Mouse (Mus musculus) Patski (cell line): ENCODE data around the gene Gm10234. TPM values are rescaled to one million over a fixed set of nuclear protein-coding genes. Genes with fewer than 3 reads are reported as not detected.

Experiments
- ATAC-seq: fragments of 100-300 bp; one replicate; pipeline ENCODE4 v1.8.0; 2021
- CTCF ChIA-PET: fragments of 350-600 bp; sonication (Branson Sonifier 250); formaldehyde crosslinking; loops from one replicate; lab custom pipeline; 2022; ENCODE audit warnings: inconsistent platforms; lab: Charles Lee
- POLR2A ChIA-PET: fragments of 350-600 bp; sonication (Branson Sonifier 250); formaldehyde crosslinking; loops from one replicate; lab custom pipeline; 2022; ENCODE audit warnings: antibody characterized with exemption, inconsistent platforms; lab: Charles Lee
- DNase-seq: peaks from one replicate; pipeline ENCODE4 v3.0.0-alpha.2; 2011; ENCODE audit warnings: low read depth, low spot score
- H3K27me3 ChIP-seq: fragments of 371-371 bp; one replicate; pipeline ENCODE4 v1.5.1; 2021
- CTCF ChIP-seq: fragments of 100-300 bp; IDR thresholded peaks from one replicate; pipeline ENCODE4 v1.5.1; 2021
- in situ Hi-C: fragments of 300-500 bp; cut with MboI; formaldehyde crosslinking; loops from 3 replicates; pipeline ENCODE4 v1.11.1; 2018; ENCODE audit warnings: low pct_unique_long_range_greater_than_20kb, mixed read lengths
- polyA plus RNA-seq: library from polyadenylated mRNA; unstranded; gene quantifications from one replicate; pipeline ENCODE4 v1.2.3, GENCODE M21; 2021

The Gm10234 gene
- not detected for polyA plus RNA-seq

- in situ Hi-C loops: no loop called here
- no peak for TF ChIP-seq CTCF
- CTCF ChIA-PET: no interaction called here
- ATAC-seq: no peak
- no peak for DNase-seq
- POLR2A ChIA-PET: interaction anchor here (0.9 kb wide), 1 partner anchor 10 kb away, joined by 3 read pairs; no protein-coding TSS in a partner anchor
- H3K27me3 ChIP-seq: peaks cover 25% of the 10 kb centered on the region
Measured at GRCm38 (mm10) chr6:95321812-95322211, at the start of gene Gm10234. Gene Gm10234, plus strand, starts transcription at chr6:95322112.

DNA sequence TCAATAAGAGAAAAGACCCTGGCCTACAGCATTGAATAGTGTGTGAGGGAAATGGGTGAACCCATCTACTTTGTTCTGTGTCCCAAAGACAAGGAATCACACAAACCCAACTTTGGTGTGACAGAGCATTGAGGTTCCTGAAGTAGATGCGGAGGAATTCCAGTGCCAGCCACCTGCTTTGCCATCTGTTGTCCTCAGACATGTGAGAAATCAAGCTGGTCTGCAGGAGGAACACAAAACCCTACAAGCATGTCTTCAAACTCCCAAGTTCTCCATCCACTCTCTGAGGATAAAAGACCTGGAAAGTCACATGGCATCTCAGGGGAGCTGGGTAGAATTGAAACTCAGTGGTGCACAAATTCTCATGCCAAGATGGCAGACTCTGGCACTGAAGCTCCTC is 44.3 kb upstream of the Gm10234 start:
- CTCF ChIA-PET: no interaction called here

GRCm38 (mm10) chr6:95296025-95296424 is 25.9 kb upstream of the Gm10234 start:
- in situ Hi-C loops: no loop called here
- no peak for TF ChIP-seq CTCF
- H3K27me3 ChIP-seq: peaks cover 31% of the 10 kb centered on the region
- POLR2A ChIA-PET: no interaction called here
- ATAC-seq: no peak
- CTCF ChIA-PET: no interaction called here
- DNase-seq: no peak

More for the DNA sequence above, 44.3 kb upstream of the Gm10234 start:
- ATAC-seq: no peak
- POLR2A ChIA-PET: no interaction called here
- TF ChIP-seq CTCF: no peak
- in situ Hi-C loops: no loop called here
- peaks cover 8% of the 10 kb centered on the region for H3K27me3 ChIP-seq
- DNase-seq: no peak

DNA sequence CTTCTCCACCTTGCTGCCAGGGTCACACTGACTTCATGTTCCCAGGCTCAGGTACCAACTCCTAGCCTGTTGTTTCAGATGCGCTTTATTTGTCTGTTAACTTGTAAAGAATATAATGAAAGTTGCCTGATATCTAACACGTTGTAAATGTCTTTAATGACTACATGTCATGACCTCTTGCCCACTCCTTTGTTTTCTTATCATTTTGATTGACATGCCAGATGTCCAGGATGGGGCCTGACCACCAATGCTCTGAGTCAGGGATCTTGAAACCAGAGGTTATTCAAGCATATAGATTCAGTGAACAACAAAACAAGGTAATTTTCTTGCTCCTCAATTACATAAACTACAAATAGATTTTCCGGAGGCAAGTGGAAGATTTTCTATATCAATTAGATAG is 23.5 kb upstream of the Gm10234 start:
- DNase-seq (no peak), ATAC-seq (no peak)
- no peak for TF ChIP-seq CTCF
- POLR2A ChIA-PET: no interaction called here
- in situ Hi-C loops: no loop called here
- peaks cover 23% of the 10 kb centered on the region for H3K27me3 ChIP-seq
- CTCF ChIA-PET: no interaction called here

GRCm38 (mm10) chr6:95300658-95301057 is 21.3 kb upstream of the Gm10234 start:
- peaks cover 20% of the 10 kb centered on the region for H3K27me3 ChIP-seq
- peak; percentile 13 for TF ChIP-seq CTCF
- DNase-seq (no peak), ATAC-seq (no peak)
- ChIA-PET CTCF (no interaction called here), POLR2A (no interaction called here)
- in situ Hi-C loops: no loop called here

GRCm38 (mm10) chr6:95331191-95331590 is 9.3 kb downstream of the Gm10234 start:
- ATAC-seq (no peak), DNase-seq (no peak)
- peaks cover 14% of the 10 kb centered on the region for H3K27me3 ChIP-seq
- in situ Hi-C loops: no loop called here
- no peak for TF ChIP-seq CTCF
- CTCF ChIA-PET: no interaction called here
- POLR2A ChIA-PET: interaction anchor here (1.0 kb wide), 1 partner anchor 10 kb away, joined by 3 read pairs; the partner anchor contains the start of gene Gm10234

GRCm38 (mm10) chr6:95334781-95335180 is 12.9 kb downstream of the Gm10234 start:
- POLR2A ChIA-PET: no interaction called here
- ATAC-seq (no peak), DNase-seq (no peak)
- CTCF ChIA-PET: no interaction called here
- TF ChIP-seq CTCF: no peak
- H3K27me3 ChIP-seq: peaks cover 11% of the 10 kb centered on the region
- in situ Hi-C loops: no loop called here

- ChIA-PET CTCF (no interaction called here), POLR2A (no interaction called here)
- ATAC-seq (no peak), DNase-seq (no peak)
- TF ChIP-seq CTCF: no peak
- peaks cover 12% of the 10 kb centered on the region for H3K27me3 ChIP-seq
- in situ Hi-C loops: no loop called here
Measured at GRCm38 (mm10) chr6:95349378-95349777, 27.5 kb downstream of the Gm10234 start.

DNA sequence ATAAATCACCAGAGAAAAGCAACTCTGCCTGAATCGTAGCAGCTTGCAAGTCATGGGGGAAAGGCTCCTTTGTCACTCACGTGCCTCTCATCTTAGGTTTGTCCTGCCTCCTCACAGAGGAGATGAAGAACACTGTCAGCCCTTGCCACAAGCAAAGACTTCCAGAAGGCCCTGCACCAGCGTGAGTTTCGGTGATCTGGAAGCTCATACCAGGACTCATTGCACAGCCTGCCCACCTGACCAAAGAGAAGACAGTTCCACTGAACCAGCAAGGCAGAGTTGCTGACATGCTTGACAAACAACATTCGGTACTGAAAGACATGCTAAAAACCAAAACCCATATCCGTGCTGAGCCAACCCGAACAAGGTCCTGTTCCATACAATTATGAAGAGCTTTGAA is 31.1 kb downstream of the Gm10234 start:
- ChIA-PET CTCF (interaction anchor here (1.5 kb wide), 1 partner anchor 65 kb away, joined by 3 read pairs; no protein-coding TSS in a partner anchor), POLR2A (no interaction called here)
- peaks cover 21% of the 10 kb centered on the region for H3K27me3 ChIP-seq
- ATAC-seq: no peak
- no peak for TF ChIP-seq CTCF
- DNase-seq: no peak
- in situ Hi-C loops: no loop called here

DNA sequence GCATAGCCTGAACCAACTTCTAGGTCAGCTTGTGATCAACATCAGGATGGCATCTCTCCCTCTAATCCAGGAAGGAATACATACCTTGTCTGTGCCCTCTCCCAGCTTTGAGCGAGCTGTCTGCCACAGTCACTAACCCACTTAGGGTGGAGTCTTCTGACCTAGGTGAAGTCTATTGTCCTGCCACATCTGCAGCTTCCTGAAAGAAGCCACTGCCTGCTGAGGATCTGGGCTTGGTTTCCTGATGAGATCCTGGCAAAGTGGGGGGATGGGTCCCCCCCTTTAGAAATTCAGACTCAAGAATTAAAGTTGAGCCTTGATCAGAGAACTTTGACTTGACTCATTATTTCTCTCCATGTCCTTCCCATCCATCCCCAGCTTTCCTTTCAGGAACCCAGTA is 32.0 kb downstream of the Gm10234 start:
- no peak for TF ChIP-seq CTCF
- in situ Hi-C loops: no loop called here
- POLR2A ChIA-PET: no interaction called here
- CTCF ChIA-PET: no interaction called here
- peaks cover 18% of the 10 kb centered on the region for H3K27me3 ChIP-seq
- DNase-seq (no peak), ATAC-seq (no peak)

GRCm38 (mm10) chr6:95360084-95360483 is 38.2 kb downstream of the Gm10234 start:
- CTCF ChIA-PET: no interaction called here
- no peak for TF ChIP-seq CTCF
- POLR2A ChIA-PET: no interaction called here
- in situ Hi-C loops: no loop called here
- DNase-seq: no peak
- no peak for ATAC-seq
- peaks cover 14% of the 10 kb centered on the region for H3K27me3 ChIP-seq

DNA sequence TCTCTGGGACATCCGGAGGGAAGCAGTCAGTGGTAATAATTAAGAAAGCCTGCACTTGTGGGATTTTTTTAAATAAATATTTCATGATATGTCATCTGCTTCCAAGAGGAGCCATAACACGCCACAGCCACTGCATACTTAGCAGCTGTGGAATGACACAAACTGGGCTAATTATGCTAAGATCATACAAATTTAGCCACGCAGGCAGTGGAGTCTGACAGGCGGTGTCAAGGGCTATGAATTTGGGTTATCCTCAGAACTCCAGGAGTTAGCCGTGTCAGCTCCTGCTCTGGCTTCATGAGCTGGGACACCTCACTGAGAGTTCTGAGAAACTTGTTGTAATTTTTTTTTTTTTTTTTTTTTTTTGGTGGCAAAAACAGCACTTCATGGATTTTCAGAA is 40.8 kb downstream of the Gm10234 start:
- ChIA-PET POLR2A (no interaction called here), CTCF (no interaction called here)
- peaks cover 10% of the 10 kb centered on the region for H3K27me3 ChIP-seq
- ATAC-seq (no peak), DNase-seq (no peak)
- in situ Hi-C loops: no loop called here
- no peak for TF ChIP-seq CTCF
